Mouse (Mus musculus): ENCODE measurements around the gene Nudt2. TPM values are rescaled to one million over a fixed set of nuclear protein-coding genes. Genes with fewer than 3 reads are reported as not detected.

Gene Nudt2
- total RNA-seq (2023): 1 to 10 TPM; 6.0 to 7.1 TPM

DNA sequence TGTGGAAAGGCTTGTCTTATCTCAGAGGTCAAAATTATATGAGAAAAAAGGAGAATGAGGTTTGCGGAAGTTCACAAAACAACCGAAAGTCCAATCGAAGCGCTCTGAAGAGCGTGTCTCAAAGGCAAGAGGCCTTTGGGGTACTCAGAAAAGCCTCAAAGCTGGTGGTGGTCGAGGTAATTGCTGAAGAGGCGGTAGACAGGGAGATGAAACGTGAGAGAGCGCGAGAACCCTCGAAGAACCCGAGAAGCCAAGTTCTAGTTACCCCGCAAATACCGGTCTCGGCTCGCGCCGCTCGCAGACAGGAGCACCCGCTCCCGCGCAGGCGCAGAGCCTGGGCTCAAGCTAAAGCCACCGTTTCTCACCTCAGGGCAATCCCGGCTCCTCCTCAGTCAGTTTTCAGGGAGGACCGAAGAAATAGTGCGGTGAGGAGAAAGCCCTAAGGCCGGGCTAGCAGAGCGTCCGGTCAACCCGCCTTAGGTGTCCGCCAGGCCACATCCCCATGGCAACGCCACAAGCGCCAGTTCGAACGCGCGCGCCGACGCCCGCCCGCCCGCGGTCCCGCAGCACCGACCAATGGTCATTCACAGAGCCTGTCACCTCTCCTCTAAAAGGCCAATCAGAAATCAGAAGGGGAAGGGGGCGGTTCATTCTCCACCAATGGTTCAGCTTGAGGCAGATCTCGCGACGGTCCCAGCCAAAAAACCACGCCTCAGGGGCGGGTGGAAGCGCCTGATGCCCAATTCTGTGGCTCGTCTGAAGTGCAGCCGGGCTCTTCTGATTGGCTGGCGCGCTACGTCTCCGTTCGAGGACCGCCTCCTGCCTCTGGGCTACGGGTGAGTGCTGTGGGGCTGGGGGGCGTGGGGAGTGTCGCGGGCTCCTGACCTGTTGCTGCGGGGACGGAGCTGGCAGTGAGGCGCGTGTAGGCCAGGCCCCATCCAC is at the start of gene Nudt2, which contains the start of gene Kif24:
TSS of gene Nudt2 (plus strand) at position 807 of the 942 bp plus-strand sequence.
TSS of gene Kif24 (minus strand) at position 543 of the 942 bp plus-strand sequence.

DNA sequence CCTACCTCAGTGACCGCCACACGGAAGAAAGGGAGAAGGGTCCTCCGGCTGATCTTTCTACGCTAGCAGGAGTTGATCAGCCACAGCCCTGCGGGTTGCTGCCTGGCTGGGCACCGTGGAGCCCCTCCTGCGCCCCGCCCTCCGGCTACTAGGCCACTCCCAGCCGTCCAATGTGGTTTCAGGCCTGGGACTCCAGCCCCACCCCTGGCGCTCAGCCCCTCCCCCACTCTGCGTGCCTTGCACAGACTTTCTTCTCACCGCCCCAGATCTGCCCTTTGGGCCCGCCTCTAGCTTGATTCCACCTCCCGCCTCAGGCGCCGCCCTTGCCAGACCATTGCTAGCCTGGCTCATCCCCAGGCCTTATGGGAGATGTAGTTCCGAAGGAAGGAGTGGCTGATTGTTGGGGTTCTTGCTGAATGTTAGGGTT is 38.0 kb downstream of the Nudt2 start, which contains the start of gene AI464131:
TSS of gene AI464131 (minus strand) at position 91 of the 427 bp plus-strand sequence.

DNA sequence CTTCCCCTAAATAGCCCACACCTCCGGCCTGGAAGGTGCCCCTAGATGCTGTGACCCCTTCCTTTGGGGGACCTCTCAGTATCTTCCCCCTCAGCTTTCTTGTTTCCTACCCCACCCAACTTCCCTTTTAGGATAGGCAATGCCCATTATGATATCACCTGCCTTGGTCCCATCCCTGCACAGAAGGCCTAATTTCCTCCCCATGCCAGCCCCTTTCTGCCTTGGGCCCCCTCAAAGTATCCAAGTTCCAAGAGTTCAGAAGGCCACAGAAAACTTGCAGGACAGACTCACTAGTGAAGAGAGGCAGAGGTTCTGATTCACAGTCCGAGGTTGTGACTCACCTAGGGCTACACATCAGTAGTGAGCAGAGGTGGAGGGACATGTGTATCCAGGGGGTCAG is 52.3 kb downstream of the Nudt2 start, which contains the start of gene 1110017D15Rik:
TSS of gene 1110017D15Rik (minus strand) at position 101 of the 400 bp plus-strand sequence.

Other genes with a start within 250 kb of the Nudt2 start
- 10 to 100 TPM; 64.8 to 74.1 TPM for gene Ubap2, start 190.0 kb upstream of the Nudt2 start, total RNA-seq (2023)
- gene Dcaf12, start 150.3 kb upstream of the Nudt2 start, total RNA-seq (2023): 10 to 100 TPM; 32.4 to 37.0 TPM
- 10 to 100 TPM; 34.8 to 46.7 TPM for gene Ubap1, start 116.2 kb upstream of the Nudt2 start, total RNA-seq (2023)
- 1 to 10 TPM; 1.7 to 2.2 TPM for gene Kif24, start 264 bp upstream of the Nudt2 start, total RNA-seq (2023)
- not detected for gene AI464131, start 37.9 kb downstream of the Nudt2 start, total RNA-seq (2023)
- not detected for gene 1110017D15Rik, start 52.2 kb downstream of the Nudt2 start, total RNA-seq (2023)
- 10 to 100 TPM in 1 of 2 experiments, 1 to 10 TPM in 1; 9.9 to 14.5 TPM for gene Fam219a, start 104.4 kb downstream of the Nudt2 start, total RNA-seq (2023)
- gene Dnaic1, start 104.6 kb downstream of the Nudt2 start, total RNA-seq (2023): not detected
- not detected for gene Enho, start 175.2 kb downstream of the Nudt2 start, total RNA-seq (2023)
- gene Cntfr, start 231.9 kb downstream of the Nudt2 start, total RNA-seq (2023): not detected
- gene Il11ra1, start 234.8 kb downstream of the Nudt2 start, total RNA-seq (2023): 10 to 100 TPM; 19.6 to 21.7 TPM
- 10 to 100 TPM; 29.6 to 37.3 TPM for gene Rpp25l, start 248.4 kb downstream of the Nudt2 start, total RNA-seq (2023)